Mouse (Mus musculus) A20 (cell line): ENCODE data around the gene Apbb2.

Source experiments
- DNase-seq: peaks from one replicate; pipeline ENCODE4 v3.0.0-alpha.2; 2011; ENCODE audit warnings: low read depth, low spot score

Gene Apbb2

GRCm38 (mm10) chr5:66518411-66519006 is 100.1 kb downstream of the Apbb2 start:
- DNase-seq = no peak

GRCm38 (mm10) chr5:66517503-66517902 is 101.1 kb downstream of the Apbb2 start:
- no peak for DNase-seq

GRCm38 (mm10) chr5:66516311-66516710 is 102.3 kb downstream of the Apbb2 start:
- no peak for DNase-seq

GRCm38 (mm10) chr5:66515271-66515670 is 103.3 kb downstream of the Apbb2 start:
- no peak for DNase-seq

GRCm38 (mm10) chr5:66514659-66515058 is 103.9 kb downstream of the Apbb2 start:
- DNase-seq = no peak

- DNase-seq = no peak
Observed at GRCm38 (mm10) chr5:66513412-66513811, 105.2 kb downstream of the Apbb2 start.

GRCm38 (mm10) chr5:66512519-66512918 is 106.1 kb downstream of the Apbb2 start:
- no peak for DNase-seq

GRCm38 (mm10) chr5:66510716-66511115 is 107.9 kb downstream of the Apbb2 start:
- DNase-seq = no peak

GRCm38 (mm10) chr5:66509151-66509550 is 109.4 kb downstream of the Apbb2 start:
- DNase-seq = no peak

- no peak for DNase-seq
Observed at GRCm38 (mm10) chr5:66505578-66505977, 113.0 kb downstream of the Apbb2 start.

- no peak for DNase-seq
Observed at GRCm38 (mm10) chr5:66505071-66505470, 113.5 kb downstream of the Apbb2 start.

- no peak for DNase-seq
Observed at GRCm38 (mm10) chr5:66504434-66504747, 114.2 kb downstream of the Apbb2 start.

- no peak for DNase-seq
Observed at GRCm38 (mm10) chr5:66503557-66504433, 114.8 kb downstream of the Apbb2 start.

GRCm38 (mm10) chr5:66503033-66503432 is 115.6 kb downstream of the Apbb2 start:
- DNase-seq = no peak

GRCm38 (mm10) chr5:66499621-66500020 is 119.0 kb downstream of the Apbb2 start:
- no peak for DNase-seq

- no peak for DNase-seq
Observed at GRCm38 (mm10) chr5:66498140-66498539, 120.4 kb downstream of the Apbb2 start.

GRCm38 (mm10) chr5:66497479-66498087 is 121.0 kb downstream of the Apbb2 start:
- DNase-seq = peak; percentile 61

- no peak for DNase-seq
Observed at GRCm38 (mm10) chr5:66496881-66497360, 121.7 kb downstream of the Apbb2 start.

- no peak for DNase-seq
Observed at GRCm38 (mm10) chr5:66494651-66495050, 123.9 kb downstream of the Apbb2 start.

- DNase-seq = no peak
Observed at GRCm38 (mm10) chr5:66492563-66492960, 126.0 kb downstream of the Apbb2 start.

GRCm38 (mm10) chr5:66491907-66492562 is 126.5 kb downstream of the Apbb2 start:
- no peak for DNase-seq

- no peak for DNase-seq
Observed at GRCm38 (mm10) chr5:66486028-66486427, 132.6 kb downstream of the Apbb2 start.
